Mouse (Mus musculus) lung, postnatal 4 days (tissue): Measurements from ENCODE around the gene Dnah11.
"Not testable (repeated sequence)": the region's sequence is repeated elsewhere in the genome, so short reads cannot be mapped to it uniquely, and the experiment has no call there.

Source experiments
- DNase-seq, 2 experiments: peaks; one replicate each; pipeline ENCODE4 v3.0.0; 2021

The Dnah11 gene

DNA sequence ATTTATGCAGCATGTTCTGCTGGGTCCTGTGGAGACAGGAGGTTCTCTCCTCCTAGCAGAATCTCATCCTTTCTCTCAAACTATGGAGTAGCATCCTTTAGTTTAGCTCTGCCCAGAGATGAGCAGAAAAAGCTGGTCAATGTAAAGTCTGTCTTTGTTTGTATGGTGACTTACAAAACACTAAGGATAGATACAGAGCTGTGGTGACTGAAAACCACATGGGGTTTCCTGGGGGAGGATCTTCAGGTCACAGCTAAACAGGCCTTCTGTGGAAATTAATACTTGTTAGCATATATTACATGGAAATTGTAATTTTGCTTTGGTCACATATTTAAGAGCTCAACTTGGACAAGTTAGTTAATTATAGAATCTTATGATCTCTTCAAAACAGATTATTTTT is 239.6 kb downstream of the Dnah11 start:
- no peak for DNase-seq

GRCm38 (mm10) chr12:117946823-117947704 is 251.8 kb downstream of the Dnah11 start:
- no peak for DNase-seq

- DNase-seq, result no peak
Observed at GRCm38 (mm10) chr12:117941947-117942346, 256.9 kb downstream of the Dnah11 start.

DNA sequence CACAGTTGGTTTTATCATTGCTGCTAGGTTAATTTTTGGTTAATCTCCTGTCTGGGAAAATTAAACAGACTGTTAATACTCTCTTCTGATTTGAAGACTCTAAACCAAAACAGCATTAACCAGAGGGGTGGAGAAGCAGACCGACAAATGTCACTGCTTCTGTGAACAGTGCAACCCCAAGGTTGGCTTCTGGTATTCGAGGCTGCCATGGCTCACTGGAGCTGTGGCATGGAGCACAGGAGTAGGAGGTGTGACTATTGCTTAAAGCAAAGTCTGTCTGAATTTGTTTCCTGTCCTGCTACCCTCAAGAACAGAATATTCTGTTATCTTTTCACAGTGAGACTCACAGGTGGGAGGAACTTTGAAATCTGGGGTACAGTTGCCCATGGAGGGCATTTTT is 260.6 kb downstream of the Dnah11 start:
- DNase-seq, result no peak

DNA sequence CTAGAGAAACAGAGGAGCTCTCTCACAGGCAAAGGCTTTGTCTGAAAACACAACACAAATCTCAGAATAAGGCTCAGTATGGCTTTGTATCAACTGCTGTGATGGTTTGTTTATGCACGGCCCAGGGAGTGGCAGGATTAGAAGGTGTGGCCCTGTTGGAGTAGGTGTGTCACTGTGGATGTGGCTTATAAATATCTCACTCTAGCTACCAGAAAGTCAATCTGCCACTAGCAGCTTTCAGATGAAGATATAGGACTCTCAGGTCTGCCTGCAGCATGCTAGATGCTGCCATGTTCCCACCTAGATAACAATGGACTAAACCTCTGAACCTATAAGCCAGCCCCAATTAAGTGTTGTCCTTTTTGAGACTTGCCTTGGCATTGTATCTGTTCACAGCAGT is 266.8 kb downstream of the Dnah11 start:
- no peak for DNase-seq

GRCm38 (mm10) chr12:117929768-117930167 is 269.1 kb downstream of the Dnah11 start:
- DNase-seq, result no peak

DNA sequence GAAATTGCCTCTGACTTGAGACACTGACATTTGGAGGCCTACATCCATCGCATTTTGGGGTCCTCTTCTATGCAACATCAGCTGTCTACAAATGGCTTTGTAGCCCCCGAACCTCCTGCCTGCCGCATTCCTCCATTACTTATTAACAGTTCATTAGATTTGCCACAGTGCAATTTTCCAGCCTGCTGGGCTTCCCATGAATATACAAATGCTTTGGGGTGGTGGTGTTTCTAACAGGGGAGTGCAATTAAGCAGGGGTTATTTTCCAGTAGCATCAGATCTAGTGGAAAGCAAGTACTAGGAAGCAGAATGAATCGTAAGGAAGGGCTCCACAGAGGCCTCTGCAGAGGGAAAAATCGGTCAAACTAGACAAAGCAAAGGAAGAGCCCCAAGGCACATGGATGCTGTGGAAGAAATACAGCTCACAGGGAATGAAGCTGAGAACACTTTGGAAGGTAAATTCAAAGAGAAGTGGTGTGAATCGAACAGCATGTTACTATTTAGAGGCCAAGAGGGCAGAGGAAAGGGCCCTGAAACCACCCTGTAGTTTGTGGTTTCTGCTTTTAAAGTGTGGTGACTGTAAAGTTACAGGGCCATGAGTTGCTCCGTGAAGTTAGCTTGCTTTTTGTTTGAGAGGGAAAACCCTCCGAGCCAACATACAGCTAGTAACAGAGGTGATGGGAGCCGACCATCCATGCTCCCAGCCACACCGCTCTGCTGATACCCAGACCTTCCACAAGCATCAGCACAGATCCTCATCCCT is 282.8 kb downstream of the Dnah11 start:
- no peak for DNase-seq

GRCm38 (mm10) chr12:117914613-117915245 is 284.1 kb downstream of the Dnah11 start:
- DNase-seq, result no peak

GRCm38 (mm10) chr12:117911396-117911795 is 287.4 kb downstream of the Dnah11 start:
- no peak for DNase-seq

- not testable (repeated sequence) for DNase-seq
Observed at GRCm38 (mm10) chr12:117905232-117905840, 293.5 kb downstream of the Dnah11 start.

- DNase-seq, result no peak
Observed at GRCm38 (mm10) chr12:117903671-117904070, 295.2 kb downstream of the Dnah11 start.

DNA sequence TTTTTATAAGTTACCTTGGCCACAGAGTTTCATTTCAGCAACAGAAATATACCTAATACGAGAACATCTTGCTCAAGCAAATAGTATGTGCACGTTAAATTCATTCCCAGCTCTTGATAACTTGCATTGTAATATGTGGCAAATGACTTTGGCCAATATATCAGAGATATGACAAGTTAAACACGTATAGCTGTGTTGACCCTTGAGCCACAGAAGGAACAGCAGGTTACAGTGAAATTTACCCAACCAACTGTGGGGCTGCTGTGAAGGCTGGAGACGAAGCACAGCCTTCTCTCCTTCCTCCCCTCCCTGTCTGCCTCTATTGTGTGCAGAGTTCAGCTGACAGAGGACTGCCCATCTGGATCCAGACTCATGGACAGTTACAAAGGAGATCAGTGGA is 297.5 kb downstream of the Dnah11 start:
- not testable (repeated sequence) for DNase-seq

GRCm38 (mm10) chr12:117900798-117901197 is 298.0 kb downstream of the Dnah11 start:
- not testable (repeated sequence) for DNase-seq

- DNase-seq, result no peak
Observed at GRCm38 (mm10) chr12:117887422-117887821, 311.4 kb downstream of the Dnah11 start.

DNA sequence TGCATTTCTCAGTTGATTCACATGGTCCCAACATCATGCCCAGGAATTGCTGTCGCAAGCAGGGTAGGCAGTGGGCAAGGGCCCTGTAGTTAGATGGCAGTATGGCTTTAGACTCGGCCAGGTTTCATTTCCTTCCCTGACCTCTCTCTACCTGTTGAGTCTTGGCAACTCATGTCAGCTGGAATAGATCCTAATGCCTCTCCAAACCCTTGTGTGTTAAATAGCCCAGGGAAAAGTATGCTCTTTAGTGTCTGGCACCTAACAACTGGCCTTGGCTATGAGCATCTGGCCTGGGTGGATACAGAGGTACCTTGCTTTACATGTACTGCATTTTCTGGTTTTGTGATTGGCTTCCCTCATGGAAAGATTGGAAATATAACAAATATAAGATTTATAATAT is 314.2 kb downstream of the Dnah11 start:
- no peak for DNase-seq

DNA sequence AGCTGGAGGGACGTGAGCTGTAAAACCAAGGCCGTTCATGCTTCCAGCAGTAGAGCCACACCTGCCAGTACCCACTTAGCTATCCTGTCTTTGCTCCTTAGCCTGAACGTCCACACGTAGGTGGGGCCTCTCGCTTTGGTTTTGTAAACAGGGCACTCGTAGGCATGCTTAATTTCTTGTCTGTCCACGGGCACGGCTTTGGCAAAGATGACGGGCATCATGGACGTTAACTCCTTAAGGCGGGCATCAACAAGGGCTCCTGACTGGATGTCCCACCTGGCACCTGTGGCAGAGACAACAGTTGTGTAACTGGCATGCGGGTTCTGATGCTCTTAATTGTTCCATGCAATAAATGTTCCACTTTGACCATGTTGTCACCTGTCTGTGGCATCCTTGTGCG is 320.5 kb downstream of the Dnah11 start:
- DNase-seq, result no peak

DNA sequence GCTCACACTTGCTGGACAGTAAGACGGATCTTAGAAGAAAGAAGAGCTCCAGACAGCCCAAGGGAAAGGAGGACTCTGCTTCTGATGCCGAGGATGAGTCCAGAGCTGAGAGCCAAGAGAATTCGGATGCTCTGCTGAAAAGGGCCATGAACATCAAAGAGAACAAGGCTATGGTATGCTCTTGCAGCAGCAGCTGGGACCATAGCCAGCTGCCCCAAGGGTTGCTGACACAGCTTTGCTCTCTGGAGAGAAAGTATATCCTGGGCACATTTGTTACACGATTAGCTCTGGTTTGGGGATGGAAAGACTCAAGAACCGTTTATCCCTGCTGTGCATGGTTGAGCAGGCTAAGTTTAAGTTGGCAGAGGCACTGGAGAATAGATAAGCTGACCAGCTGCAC is 326.6 kb downstream of the Dnah11 start:
- peak in 1 of 2 experiments; percentile 33 for DNase-seq

GRCm38 (mm10) chr12:117867708-117868564 is 330.9 kb downstream of the Dnah11 start:
- DNase-seq, result no peak

GRCm38 (mm10) chr12:117862655-117863054 is 336.2 kb downstream of the Dnah11 start:
- no peak for DNase-seq

DNA sequence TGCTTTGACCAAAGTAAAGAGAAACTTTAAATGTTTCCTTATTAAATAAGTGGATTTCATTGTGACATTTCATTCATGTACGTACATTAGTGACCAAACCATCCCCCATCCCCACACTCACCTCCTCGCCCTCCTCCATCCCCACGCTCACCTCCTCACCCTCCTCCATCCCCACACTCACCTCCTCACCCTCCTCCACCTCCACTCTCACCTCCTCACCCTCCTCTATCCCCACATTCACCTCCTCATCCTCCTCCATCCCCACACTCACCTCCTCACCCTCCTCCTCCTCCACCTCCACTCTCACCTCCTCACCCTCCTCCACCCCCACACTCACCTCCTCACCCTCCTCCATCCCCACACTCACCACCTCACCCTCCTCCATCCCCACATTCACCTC is 337.6 kb downstream of the Dnah11 start:
- no peak for DNase-seq

DNA sequence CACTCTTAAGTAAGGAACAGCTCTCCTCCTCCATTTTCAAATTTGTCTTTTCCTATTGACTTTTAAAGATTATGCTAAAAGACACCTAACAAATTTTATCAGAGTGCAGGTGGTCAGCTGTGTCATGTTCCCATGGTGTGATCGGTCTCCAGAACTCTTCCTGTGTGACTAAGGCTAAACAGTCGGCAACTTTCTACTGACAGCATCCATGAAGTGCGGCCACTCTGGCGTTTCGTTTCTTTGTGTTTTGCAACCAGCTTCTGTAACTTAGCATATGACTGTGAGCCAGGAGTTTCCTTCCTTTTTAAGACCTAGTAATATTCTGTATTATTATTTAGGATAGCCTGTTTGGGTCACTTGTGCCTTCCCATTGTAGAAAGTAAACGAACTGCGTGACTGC is 338.0 kb downstream of the Dnah11 start:
- no peak for DNase-seq

- DNase-seq, result no peak
Observed at GRCm38 (mm10) chr12:117857884-117858283, 341.0 kb downstream of the Dnah11 start.
